Mouse (Mus musculus): ENCODE results near the gene B4gat1. TPM values are rescaled to one million over a fixed set of nuclear protein-coding genes. Genes with fewer than 3 reads are reported as not detected.

B4gat1 gene
- total and polyA plus RNA-seq, 3 experiments = 6.9 to 9.6 TPM; not detected in 1

- peak overlapping the region; percentile 56 to 68 for H3K4me3 ChIP-seq (ENCODE audit: control insufficient read depth in 1 of 2, insufficient read depth in 1 of 2, low read depth in 2 of 2, low read length in 2 of 2)
- 0 out of 2 replicates have a peak, but pooled peaks have one; percentile 21 for TF ChIP-seq HCFC1 (IDR thresholded peaks at IDR 0.05; ENCODE audit: low read depth, low read length)
- TF ChIP-seq TBP (IDR thresholded peaks at IDR 0.05; ENCODE audit: low read depth, low read length) = 0 out of 2 replicates have a peak, but pooled peaks have one; percentile 12
- 0 out of 2 replicates have a peak, but pooled peaks have one; percentile 52 for TF ChIP-seq CHD1 (IDR thresholded peaks at IDR 0.05; ENCODE audit: low read depth, low read length)
- peak; percentile 38; the same call in 1 of the 2 replicates for TF ChIP-seq MXI1 (IDR thresholded peaks at IDR 0.05; ENCODE audit: low read depth, low read length)
- TF ChIP-seq POLR2A (IDR thresholded peaks at IDR 0.05; ENCODE audit: control insufficient read depth in 1 of 2, insufficient read depth in 1 of 2, low read depth in 1 of 2, low read length in 2 of 2, poor library complexity in 1 of 2) = peak; percentile 2 to 55; a peak in 2 of 4 replicates
- TF ChIP-seq GABPA (IDR thresholded peaks at IDR 0.05; ENCODE audit: low read depth, low read length) = no peak
- peak; percentile 37; the same call in 1 of the 2 replicates for TF ChIP-seq NELFE (IDR thresholded peaks at IDR 0.05; ENCODE audit: low read depth, low read length)
- TF ChIP-seq MYB (IDR thresholded peaks at IDR 0.05; ENCODE audit: low read depth, low read length) = no peak
- TF ChIP-seq MAZ (IDR thresholded peaks at IDR 0.05; ENCODE audit: low read depth, low read length) = peak; percentile 61; the same call in 1 of the 2 replicates
- H3K36me3 ChIP-seq (ENCODE audit: control insufficient read depth in 1 of 2, insufficient read depth in 2 of 2, low read length in 2 of 2) = peaks cover 0 to 2% of the 10 kb centered on the region in 2 experiments; a peak in 1 of 4 replicates
- peaks cover 2% of the 10 kb centered on the region; the same call in 1 of the 2 replicates for H3K79me2 ChIP-seq (ENCODE audit: control insufficient read depth, insufficient read depth, low read length, poor library complexity)
- peaks cover 5 to 29% of the 10 kb centered on the region in 2 experiments for H3K4me1 ChIP-seq (ENCODE audit: control insufficient read depth in 1 of 2, insufficient read depth in 2 of 2, low read length in 2 of 2)
- H3K9ac ChIP-seq (ENCODE audit: control insufficient read depth, low read depth, low read length, poor library complexity, severe bottlenecking) = peak overlapping the region; percentile 77
- peak; percentile 94 for DNase-seq (ENCODE audit: low read depth, low spot score)
- no peaks in the 10 kb centered on the region for H3K9me3 ChIP-seq (replicated peaks; ENCODE audit: insufficient read depth, low read length)
- H3K27me3 ChIP-seq (ENCODE audit: control insufficient read depth in 1 of 2, insufficient read depth in 2 of 2, low read length in 2 of 2) = no peaks in the 10 kb centered on the region
- peak overlapping the region; percentile 39 for H3K27ac ChIP-seq (ENCODE audit: control insufficient read depth, low read depth, low read length)
These were observed 33.1 kb downstream of the B4gat1 start for GRCm38 (mm10) chr19:5071545-5072369.

- peak overlapping the region; percentile 43 for H3K27ac ChIP-seq (ENCODE audit: control insufficient read depth, low read depth, low read length)
These were observed 33.9 kb downstream of the B4gat1 start for GRCm38 (mm10) chr19:5072389-5073019.

More at GRCm38 (mm10) chr19:5072389-5073019, 33.9 kb downstream of the B4gat1 start:
- Histone ChIP-seq H3K9ac (ENCODE audit: control insufficient read depth, low read depth, low read length, poor library complexity, severe bottlenecking) (peak overlapping the region; percentile 55), H3K27me3 (ENCODE audit: control insufficient read depth in 1 of 2, insufficient read depth in 2 of 2, low read length in 2 of 2) (no peaks in the 10 kb centered on the region), H3K9me3 (replicated peaks; ENCODE audit: insufficient read depth, low read length) (no peaks in the 10 kb centered on the region), H3K36me3 (ENCODE audit: control insufficient read depth in 1 of 2, insufficient read depth in 2 of 2, low read length in 2 of 2) (no peaks in the 10 kb centered on the region), H3K4me3 (ENCODE audit: control insufficient read depth in 1 of 2, insufficient read depth in 1 of 2, low read depth in 2 of 2, low read length in 2 of 2) (peak overlapping the region; percentile 56 to 68), H3K4me1 (ENCODE audit: control insufficient read depth in 1 of 2, insufficient read depth in 2 of 2, low read length in 2 of 2) (peaks cover 5 to 26% of the 10 kb centered on the region in 2 experiments), H3K79me2 (ENCODE audit: control insufficient read depth, insufficient read depth, low read length, poor library complexity) (peaks cover 2% of the 10 kb centered on the region; the same call in 1 of the 2 replicates)
- DNase-seq (ENCODE audit: low read depth, low spot score) = peak; percentile 82
- TF ChIP-seq UBTF (IDR thresholded peaks at IDR 0.05; ENCODE audit: borderline replicate concordance, insufficient read depth, low read depth, low read length) = no peak
- TF ChIP-seq MXI1 (IDR thresholded peaks at IDR 0.05; ENCODE audit: low read depth, low read length) = 0 out of 2 replicates have a peak, but pooled peaks have one; percentile 45
- TF ChIP-seq TBP (IDR thresholded peaks at IDR 0.05; ENCODE audit: low read depth, low read length) = peak; percentile 37; the same call in 1 of the 2 replicates
- peak; percentile 79 for TF ChIP-seq USF1 (IDR thresholded peaks at IDR 0.05; ENCODE audit: low read depth, low read length)
- 0 out of 4 replicates have a peak, but pooled peaks of 1 of the 2 experiments have one; percentile 9 for TF ChIP-seq POLR2A (IDR thresholded peaks at IDR 0.05; ENCODE audit: control insufficient read depth in 1 of 2, insufficient read depth in 1 of 2, low read depth in 1 of 2, low read length in 2 of 2, poor library complexity in 1 of 2)
- TF ChIP-seq MYB (IDR thresholded peaks at IDR 0.05; ENCODE audit: low read depth, low read length) = no peak
- no peak for TF ChIP-seq ETS1 (IDR thresholded peaks at IDR 0.05; ENCODE audit: low read depth, low read length)

All from MEL (cell line).